Mouse (Mus musculus): ENCODE results near the gene Htr2b. TPM values are rescaled to one million over a fixed set of nuclear protein-coding genes. Genes with fewer than 3 reads are reported as not detected.

The Htr2b gene
- polyA plus RNA-seq, 1 experiment, result not detected

DNA sequence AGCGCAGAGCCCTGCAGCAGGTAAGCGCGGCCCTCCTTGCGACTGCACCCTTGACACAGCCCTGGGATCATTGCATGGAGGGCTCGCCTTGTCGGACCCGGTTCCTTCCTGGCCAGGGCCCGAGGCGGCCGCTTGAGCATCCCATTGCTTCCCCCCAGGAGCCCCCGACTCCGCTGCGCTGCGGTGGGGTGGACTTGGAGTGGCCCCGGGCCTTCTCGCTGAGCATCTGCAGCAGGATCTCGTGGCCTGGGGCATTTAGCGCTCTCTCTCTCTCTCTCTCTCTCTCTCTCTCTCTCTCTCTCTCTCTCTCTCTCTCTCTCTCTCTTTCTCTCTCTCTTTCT lies 43.0 kb upstream of the Htr2b start:
- Histone ChIP-seq H3K36me3 (ENCODE audit: control insufficient read depth, insufficient read depth, low read length, poor library complexity, severe bottlenecking) (peaks cover 2% of the 10 kb centered on the region; the same call in 1 of the 2 replicates), H3K27ac (ENCODE audit: insufficient read depth, low read length) (no peak overlapping the region), H3K9me3 (replicated peaks; ENCODE audit: control insufficient read depth, insufficient read depth, low read length, poor library complexity, severe bottlenecking) (no peaks in the 10 kb centered on the region), H3K4me1 (ENCODE audit: control insufficient read depth, insufficient read depth, low read length) (no peaks in the 10 kb centered on the region), H3K4me3 (ENCODE audit: low read depth, low read length) (peak overlapping the region; percentile 70), H3K9ac (ENCODE audit: low read depth, poor library complexity, severe bottlenecking) (peak overlapping the region; percentile 41; the same call in 1 of the 2 replicates), H3K27me3 (ENCODE audit: control insufficient read depth, insufficient read depth, low read length, poor library complexity, severe bottlenecking) (no peaks in the 10 kb centered on the region)
- TF ChIP-seq EP300 (IDR thresholded peaks at IDR 0.05; ENCODE audit: insufficient read depth, low read depth, low read length) (no peak), CTCF (IDR thresholded peaks at IDR 0.05; ENCODE audit: low read depth, low read length) (no peak), POLR2A (IDR thresholded peaks at IDR 0.05; ENCODE audit: insufficient read depth, low read length) (no peak)

- no peaks in the 10 kb centered on the region for H3K27me3 ChIP-seq (ENCODE audit: control insufficient read depth, insufficient read depth, low read length, poor library complexity, severe bottlenecking)
- H3K9me3 ChIP-seq (replicated peaks; ENCODE audit: control insufficient read depth, insufficient read depth, low read length, poor library complexity, severe bottlenecking), result no peaks in the 10 kb centered on the region
- peak within 1 kb of the TSS; percentile 34; the same call in 1 of the 2 replicates for H3K27ac ChIP-seq (ENCODE audit: insufficient read depth, low read length)
- TF ChIP-seq POLR2A (IDR thresholded peaks at IDR 0.05; ENCODE audit: insufficient read depth, low read length), result peak; percentile 97
- no peak for TF ChIP-seq EP300 (IDR thresholded peaks at IDR 0.05; ENCODE audit: insufficient read depth, low read depth, low read length)
- no peaks in the 10 kb centered on the region for H3K4me1 ChIP-seq (ENCODE audit: control insufficient read depth, insufficient read depth, low read length)
- peak within 1 kb of the TSS; percentile 57 for H3K9ac ChIP-seq (ENCODE audit: low read depth, poor library complexity, severe bottlenecking)
- H3K4me3 ChIP-seq (ENCODE audit: low read depth, low read length), result peak within 1 kb of the TSS; percentile 70
- H3K36me3 ChIP-seq (ENCODE audit: control insufficient read depth, insufficient read depth, low read length, poor library complexity, severe bottlenecking), result peaks cover 2% of the 10 kb centered on the region; the same call in 1 of the 2 replicates
Measured at GRCm38 (mm10) chr1:86154133-86154823, 42.5 kb upstream of the Htr2b start, which contains the start of gene Armc9. Gene Armc9 (plus strand): TSS chr1:86154780.

- no peaks in the 10 kb centered on the region for H3K4me1 ChIP-seq (ENCODE audit: control insufficient read depth, insufficient read depth, low read length)
- no peaks in the 10 kb centered on the region for H3K9me3 ChIP-seq (replicated peaks; ENCODE audit: control insufficient read depth, insufficient read depth, low read length, poor library complexity, severe bottlenecking)
- 0 out of 2 replicates have a peak, but pooled peaks cover 2% of the 10 kb centered on the region for H3K36me3 ChIP-seq (ENCODE audit: control insufficient read depth, insufficient read depth, low read length, poor library complexity, severe bottlenecking)
- TF ChIP-seq EP300 (IDR thresholded peaks at IDR 0.05; ENCODE audit: insufficient read depth, low read depth, low read length) (no peak), CTCF (IDR thresholded peaks at IDR 0.05; ENCODE audit: low read depth, low read length) (peak; percentile 48)
- H3K27me3 ChIP-seq (ENCODE audit: control insufficient read depth, insufficient read depth, low read length, poor library complexity, severe bottlenecking), result no peaks in the 10 kb centered on the region
- no peak overlapping the region for H3K9ac ChIP-seq (ENCODE audit: low read depth, poor library complexity, severe bottlenecking)
- no peak overlapping the region for H3K27ac ChIP-seq (ENCODE audit: insufficient read depth, low read length)
- H3K4me3 ChIP-seq (ENCODE audit: low read depth, low read length), result no peak overlapping the region
Measured at GRCm38 (mm10) chr1:86152618-86153017, 40.8 kb upstream of the Htr2b start.

GRCm38 (mm10) chr1:86151376-86151775 lies 39.6 kb upstream of the Htr2b start:
- H3K4me3 ChIP-seq (ENCODE audit: low read depth, low read length), result no peak overlapping the region
- H3K36me3 ChIP-seq (ENCODE audit: control insufficient read depth, insufficient read depth, low read length, poor library complexity, severe bottlenecking), result no peaks in the 10 kb centered on the region
- no peaks in the 10 kb centered on the region for H3K4me1 ChIP-seq (ENCODE audit: control insufficient read depth, insufficient read depth, low read length)
- TF ChIP-seq POLR2A (IDR thresholded peaks at IDR 0.05; ENCODE audit: insufficient read depth, low read length) (no peak), EP300 (IDR thresholded peaks at IDR 0.05; ENCODE audit: insufficient read depth, low read depth, low read length) (no peak), CTCF (IDR thresholded peaks at IDR 0.05; ENCODE audit: low read depth, low read length) (no peak)
- H3K9me3 ChIP-seq (replicated peaks; ENCODE audit: control insufficient read depth, insufficient read depth, low read length, poor library complexity, severe bottlenecking), result no peaks in the 10 kb centered on the region
- peak overlapping the region; percentile 45; the same call in 1 of the 2 replicates for H3K27ac ChIP-seq (ENCODE audit: insufficient read depth, low read length)
- H3K27me3 ChIP-seq (ENCODE audit: control insufficient read depth, insufficient read depth, low read length, poor library complexity, severe bottlenecking), result no peaks in the 10 kb centered on the region
- H3K9ac ChIP-seq (ENCODE audit: low read depth, poor library complexity, severe bottlenecking), result 0 out of 2 replicates have a peak overlapping the region, but pooled peaks have one; percentile 11

- Histone ChIP-seq H3K4me3 (ENCODE audit: low read depth, low read length) (no peak overlapping the region), H3K27me3 (ENCODE audit: control insufficient read depth, insufficient read depth, low read length, poor library complexity, severe bottlenecking) (no peaks in the 10 kb centered on the region), H3K36me3 (ENCODE audit: control insufficient read depth, insufficient read depth, low read length, poor library complexity, severe bottlenecking) (no peaks in the 10 kb centered on the region), H3K27ac (ENCODE audit: insufficient read depth, low read length) (peak overlapping the region; percentile 45; the same call in 1 of the 2 replicates), H3K9ac (ENCODE audit: low read depth, poor library complexity, severe bottlenecking) (no peak overlapping the region), H3K4me1 (ENCODE audit: control insufficient read depth, insufficient read depth, low read length) (no peaks in the 10 kb centered on the region), H3K9me3 (replicated peaks; ENCODE audit: control insufficient read depth, insufficient read depth, low read length, poor library complexity, severe bottlenecking) (no peaks in the 10 kb centered on the region)
- TF ChIP-seq POLR2A (IDR thresholded peaks at IDR 0.05; ENCODE audit: insufficient read depth, low read length) (no peak), EP300 (IDR thresholded peaks at IDR 0.05; ENCODE audit: insufficient read depth, low read depth, low read length) (no peak), CTCF (IDR thresholded peaks at IDR 0.05; ENCODE audit: low read depth, low read length) (no peak)
Measured at GRCm38 (mm10) chr1:86150929-86151328, 39.2 kb upstream of the Htr2b start.

DNA sequence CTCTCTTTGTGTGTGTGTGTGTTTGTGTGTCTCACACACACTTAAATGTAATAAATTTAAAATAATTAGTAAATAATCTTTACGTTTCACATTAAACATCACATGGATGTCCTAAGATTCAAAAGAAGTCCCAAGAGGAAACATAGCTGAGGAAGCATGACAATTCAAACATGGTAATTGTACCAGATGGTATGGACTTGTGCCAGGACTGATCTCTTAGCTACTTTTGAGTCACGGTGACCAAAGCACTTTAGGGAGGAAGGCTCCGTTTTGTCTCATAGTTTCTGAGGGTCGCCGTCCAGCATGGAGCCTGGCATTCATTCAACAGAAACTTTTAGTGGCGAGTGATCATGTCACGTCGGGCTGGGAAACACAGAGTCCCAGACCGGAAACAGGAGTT lies 36.4 kb upstream of the Htr2b start:
- H3K4me3 ChIP-seq (ENCODE audit: low read depth, low read length), result no peak overlapping the region
- H3K36me3 ChIP-seq (ENCODE audit: control insufficient read depth, insufficient read depth, low read length, poor library complexity, severe bottlenecking), result no peaks in the 10 kb centered on the region
- H3K27me3 ChIP-seq (ENCODE audit: control insufficient read depth, insufficient read depth, low read length, poor library complexity, severe bottlenecking), result no peaks in the 10 kb centered on the region
- H3K9me3 ChIP-seq (replicated peaks; ENCODE audit: control insufficient read depth, insufficient read depth, low read length, poor library complexity, severe bottlenecking), result no peaks in the 10 kb centered on the region
- H3K4me1 ChIP-seq (ENCODE audit: control insufficient read depth, insufficient read depth, low read length), result no peaks in the 10 kb centered on the region
- H3K27ac ChIP-seq (ENCODE audit: insufficient read depth, low read length), result no peak overlapping the region
- TF ChIP-seq EP300 (IDR thresholded peaks at IDR 0.05; ENCODE audit: insufficient read depth, low read depth, low read length) (no peak), POLR2A (IDR thresholded peaks at IDR 0.05; ENCODE audit: insufficient read depth, low read length) (no peak), CTCF (IDR thresholded peaks at IDR 0.05; ENCODE audit: low read depth, low read length) (no peak)
- H3K9ac ChIP-seq (ENCODE audit: low read depth, poor library complexity, severe bottlenecking), result no peak overlapping the region
